ENCODE assay signal across 15 mouse cellular contexts in genomic region chr5:23347208-23347607, GRCm38 (mm10).
"Had no signal": no experiment of that assay in that cellular context is flagged by ENCODE, and none has a peak within 500 bp of the region (broad histone marks: within the 10 kb centered on the region; RNA-seq: fewer than 3 reads in every experiment).

No protein-coding gene starts in this region.

- DNase-seq: lung, adult 18-20 months; lung, embryonic 14.5 days; lung, postnatal 10 days; lung, postnatal 4 days; midbrain, embryonic 14.5 days; retina, postnatal 1 day; right cerebral cortex, postnatal 14 days; thymus, adult 2 months; thymus, postnatal 36 days had no signal

- H3K4me3 ChIP-seq: midbrain, embryonic 10.5 days; midbrain, embryonic 12.5 days; myocyte; neural tube, embryonic 13.5 days; neural tube, embryonic 15.5 days; stomach, embryonic 15.5 days had no signal

- H3K36me3 ChIP-seq: midbrain, embryonic 10.5 days; midbrain, embryonic 12.5 days; neural tube, embryonic 13.5 days; neural tube, embryonic 15.5 days; stomach, embryonic 15.5 days had no signal

- H3K4me1 ChIP-seq: midbrain, embryonic 10.5 days; midbrain, embryonic 12.5 days; neural tube, embryonic 13.5 days; neural tube, embryonic 15.5 days; stomach, embryonic 15.5 days had no signal

- H3K9me3 ChIP-seq: midbrain, embryonic 10.5 days; midbrain, embryonic 12.5 days; neural tube, embryonic 13.5 days; neural tube, embryonic 15.5 days; stomach, embryonic 15.5 days had no signal

- H3K27me3 ChIP-seq: midbrain, embryonic 12.5 days; neural tube, embryonic 13.5 days; neural tube, embryonic 15.5 days; stomach, embryonic 15.5 days had no signal
